Mouse (Mus musculus): ENCODE measurements at regions not wholly inside any gene's neighbourhood (a gene's known extent, or its start where the extent isn't known, plus 50 kb on each side); places are given as distances from the start of the nearest gene placed in this dataset.

GRCm38 (mm10) chr10:96976691-96977090 is 359.9 kb downstream of the Btg1 start:
- TF ChIP-seq POLR2A (IDR thresholded peaks at IDR 0.05; ENCODE audit: low read depth, low read length) (no peak), CTCF (conservative IDR thresholded peaks at IDR 0.05; ENCODE audit: insufficient read depth, insufficient read length, low read depth, low read length) (no peak)

All from kidney, adult 2 months (tissue).